Mouse (Mus musculus) liver, embryonic 13.5 days (tissue): ENCODE measurements around the gene Impad1. TPM values are rescaled to one million over a fixed set of nuclear protein-coding genes. Genes with fewer than 3 reads are reported as not detected.

ENCODE experiments used
- ATAC-seq: fragments of 200-750 bp; cut with Nextera tagmentation; 2 replicates; pipeline ENCODE4 v1.8.0; 2017; ENCODE audit warnings: low read depth, mild to moderate bottlenecking, moderate number of reproducible peaks, moderate library complexity
- DNase-seq: peaks from one replicate; pipeline ENCODE4 v3.0.0; 2022
- H3K27ac ChIP-seq: fragments of 300-500 bp; sonication (generic); 2 replicates; pipeline ENCODE4 v1.5.1; 2015; ENCODE audit warnings: moderate library complexity, mild to moderate bottlenecking, inconsistent platforms
- H3K27me3 ChIP-seq: fragments of 300-500 bp; sonication (generic); 2 replicates; pipeline ENCODE4 v1.6.1; 2015; ENCODE audit warnings: mild to moderate bottlenecking, inconsistent platforms
- H3K36me3 ChIP-seq: fragments of 300-500 bp; sonication (generic); 2 replicates; pipeline ENCODE4 v1.6.1; 2015; ENCODE audit warnings: mild to moderate bottlenecking, inconsistent platforms
- H3K4me1 ChIP-seq: fragments of 300-500 bp; sonication (generic); replicated peaks from 2 replicates; pipeline ENCODE4 v1.6.1; 2015; ENCODE audit warnings: inconsistent platforms
- H3K4me2 ChIP-seq: fragments of 300-500 bp; sonication (generic); 2 replicates; pipeline ENCODE4 v1.6.1; 2015; ENCODE audit warnings: inconsistent platforms, mild to moderate bottlenecking, moderate library complexity
- H3K4me3 ChIP-seq: fragments of 300-500 bp; sonication (generic); replicated peaks from 2 replicates; pipeline ENCODE4 v1.5.1; 2015; ENCODE audit warnings: mild to moderate bottlenecking, inconsistent platforms
- H3K9ac ChIP-seq: fragments of 300-500 bp; sonication (generic); 2 replicates; pipeline ENCODE4 v1.6.1; 2015; ENCODE audit warnings: mild to moderate bottlenecking, inconsistent platforms
- H3K9me3 ChIP-seq: fragments of 300-500 bp; sonication (generic); replicated peaks from 2 replicates; pipeline ENCODE4 v1.6.1; 2016; ENCODE audit warnings: inconsistent platforms
- WGBS: fragments of 180-500 bp; shearing (Covaris S2); methylation state at CpG from one replicate; pipeline ENCODE4 v1.1.7; 2015; ENCODE audit not compliant: insufficient replicate concordance; 5-methylcytosine and 5-hydroxymethylcytosine counted together
- polyA plus RNA-seq: library from polyadenylated mRNA; unstranded; fragments of >200 nt; fragmentation: Nextera tagmentation; extraction: Ambion mirVana; gene quantifications from 2 replicates; pipeline ENCODE4 v1.2.1, GENCODE M21; 2015

The Impad1 gene
- polyA plus RNA-seq, result 7.7 and 9.7 TPM in 2 replicates

GRCm38 (mm10) chr4:4792992-4793834, at the start of gene Impad1:
Gene Impad1, minus strand, starts transcription at chr4:4793355.
- Histone ChIP-seq H3K4me3 (peak within 1 kb of the TSS; percentile 99), H3K27me3 (no peaks in the 10 kb centered on the region), H3K4me1 (peaks cover 44% of the 10 kb centered on the region), H3K9ac (peak within 1 kb of the TSS; percentile 97), H3K9me3 (no peaks in the 10 kb centered on the region), H3K4me2 (peak within 1 kb of the TSS; percentile 83), H3K36me3 (no peaks in the 10 kb centered on the region), H3K27ac (peak within 1 kb of the TSS; percentile 93)
- ATAC-seq, result peak; percentile 89
- 1% methylated on average over 48 of the region's 48 CpGs for WGBS
- DNase-seq, result peak; percentile 87

GRCm38 (mm10) chr4:4840145-4840544, 47.0 kb upstream of the Impad1 start:
- no peaks in the 10 kb centered on the region for H3K4me1 ChIP-seq

GRCm38 (mm10) chr4:4833789-4834295, 40.7 kb upstream of the Impad1 start:
- Histone ChIP-seq H3K9me3 (no peaks in the 10 kb centered on the region), H3K9ac (no peak overlapping the region), H3K4me1 (no peaks in the 10 kb centered on the region), H3K27me3 (no peaks in the 10 kb centered on the region), H3K4me2 (no peak overlapping the region), H3K4me3 (no peak overlapping the region), H3K27ac (no peak overlapping the region), H3K36me3 (no peaks in the 10 kb centered on the region)
- DNase-seq, result no peak
- ATAC-seq, result no peak
- 47% methylated on average over 5 of the region's 5 CpGs for WGBS

More at GRCm38 (mm10) chr4:4840145-4840544, 47.0 kb upstream of the Impad1 start:
- H3K9ac ChIP-seq, result no peak overlapping the region
- no peaks in the 10 kb centered on the region for H3K9me3 ChIP-seq
- 39% methylated on average over 1 of the region's 1 CpGs for WGBS
- no peak overlapping the region for H3K4me2 ChIP-seq
- ATAC-seq (no peak), DNase-seq (no peak)
- no peaks in the 10 kb centered on the region for H3K27me3 ChIP-seq
- H3K36me3 ChIP-seq, result no peaks in the 10 kb centered on the region
- no peak overlapping the region for H3K27ac ChIP-seq
- no peak overlapping the region for H3K4me3 ChIP-seq

- Histone ChIP-seq H3K4me1 (no peaks in the 10 kb centered on the region), H3K36me3 (no peaks in the 10 kb centered on the region), H3K4me3 (no peak overlapping the region), H3K9ac (no peak overlapping the region), H3K27ac (no peak overlapping the region), H3K9me3 (no peaks in the 10 kb centered on the region), H3K27me3 (no peaks in the 10 kb centered on the region), H3K4me2 (no peak overlapping the region)
- ATAC-seq (no peak), DNase-seq (no peak)
- 50% methylated on average over 2 of the region's 2 CpGs for WGBS
These were observed 35.0 kb upstream of the Impad1 start for GRCm38 (mm10) chr4:4828131-4828530.

- no peaks in the 10 kb centered on the region for H3K27me3 ChIP-seq
- H3K4me2 ChIP-seq, result no peak overlapping the region
- no peak overlapping the region for H3K9ac ChIP-seq
- H3K4me1 ChIP-seq, result no peaks in the 10 kb centered on the region
- no peak overlapping the region for H3K27ac ChIP-seq
- WGBS, result 53% methylated on average over 1 of the region's 1 CpGs
- no peaks in the 10 kb centered on the region for H3K9me3 ChIP-seq
- H3K36me3 ChIP-seq, result no peaks in the 10 kb centered on the region
- ATAC-seq (no peak), DNase-seq (no peak)
- no peak overlapping the region for H3K4me3 ChIP-seq
These were observed 29.0 kb upstream of the Impad1 start for GRCm38 (mm10) chr4:4822119-4822518.

- ATAC-seq (peak; percentile 91), DNase-seq (peak; percentile 67)
- WGBS, result 2% methylated on average over 61 of the region's 61 CpGs
- Histone ChIP-seq H3K9me3 (no peaks in the 10 kb centered on the region), H3K4me1 (peaks cover 52% of the 10 kb centered on the region), H3K36me3 (peaks cover 8% of the 10 kb centered on the region), H3K9ac (peak overlapping the region; percentile 97), H3K4me2 (peak overlapping the region; percentile 83), H3K27me3 (no peaks in the 10 kb centered on the region), H3K4me3 (peak overlapping the region; percentile 99), H3K27ac (peak overlapping the region; percentile 93)
These were observed 789 bp downstream of the Impad1 start for GRCm38 (mm10) chr4:4792141-4792991.

GRCm38 (mm10) chr4:4791180-4791579, 2.0 kb downstream of the Impad1 start:
- Histone ChIP-seq H3K4me1 (peaks cover 56% of the 10 kb centered on the region), H3K9ac (peak overlapping the region; percentile 97), H3K9me3 (no peaks in the 10 kb centered on the region), H3K4me2 (peak overlapping the region; percentile 83), H3K27me3 (no peaks in the 10 kb centered on the region), H3K36me3 (peaks cover 12% of the 10 kb centered on the region), H3K27ac (no peak overlapping the region), H3K4me3 (peak overlapping the region; percentile 99)
- no peak for ATAC-seq
- WGBS, result 77% methylated on average over 1 of the region's 1 CpGs
- DNase-seq, result no peak

- Histone ChIP-seq H3K4me1 (peaks cover 62% of the 10 kb centered on the region), H3K9ac (no peak overlapping the region), H3K4me2 (no peak overlapping the region), H3K4me3 (no peak overlapping the region), H3K27ac (no peak overlapping the region), H3K27me3 (no peaks in the 10 kb centered on the region), H3K36me3 (peaks cover 25% of the 10 kb centered on the region), H3K9me3 (peaks cover 6% of the 10 kb centered on the region; the same call in 1 of the 2 replicates)
- no peak for ATAC-seq
- 85% methylated on average over 2 of the region's 2 CpGs for WGBS
- no peak for DNase-seq
These were observed 8.0 kb downstream of the Impad1 start for GRCm38 (mm10) chr4:4785169-4785568.

- H3K27ac ChIP-seq, result no peak overlapping the region; the same call in 1 of the 2 replicates
- no peak overlapping the region for H3K4me2 ChIP-seq
- H3K4me3 ChIP-seq, result no peak overlapping the region
- peaks cover 54% of the 10 kb centered on the region for H3K4me1 ChIP-seq
- H3K9ac ChIP-seq, result no peak overlapping the region
- ATAC-seq, result no peak
- WGBS, result 20% methylated on average over 1 of the region's 1 CpGs
- H3K9me3 ChIP-seq, result peaks cover 6% of the 10 kb centered on the region; the same call in 1 of the 2 replicates
- H3K36me3 ChIP-seq, result peaks cover 27% of the 10 kb centered on the region
- no peak for DNase-seq
- no peaks in the 10 kb centered on the region for H3K27me3 ChIP-seq
These were observed 8.8 kb downstream of the Impad1 start for GRCm38 (mm10) chr4:4784305-4784704.

- Histone ChIP-seq H3K27ac (peak overlapping the region; percentile 83), H3K4me2 (peak overlapping the region; percentile 58), H3K27me3 (no peaks in the 10 kb centered on the region)
These were observed 9.5 kb downstream of the Impad1 start for GRCm38 (mm10) chr4:4783686-4783957.

More at GRCm38 (mm10) chr4:4783686-4783957, 9.5 kb downstream of the Impad1 start:
- Histone ChIP-seq H3K4me3 (peak overlapping the region; percentile 25), H3K9me3 (peaks cover 6% of the 10 kb centered on the region; the same call in 1 of the 2 replicates), H3K36me3 (peaks cover 27% of the 10 kb centered on the region), H3K9ac (peak overlapping the region; percentile 40; the same call in 1 of the 2 replicates), H3K4me1 (peaks cover 47% of the 10 kb centered on the region)
- DNase-seq (no peak), ATAC-seq (peak; percentile 54)
